Mouse (Mus musculus) mouse trophoblast stem cell (cell line): ENCODE data around the gene Fez1.

Experiments
- in situ Hi-C, 2 experiments: fragments of 300-500 bp; cut with MseI, MboI; formaldehyde crosslinking; loops; 2 replicates in 1 of 2; 3 replicates in 1 of 2; pipeline ENCODE4 v1.15.1; 2025

Gene Fez1

DNA sequence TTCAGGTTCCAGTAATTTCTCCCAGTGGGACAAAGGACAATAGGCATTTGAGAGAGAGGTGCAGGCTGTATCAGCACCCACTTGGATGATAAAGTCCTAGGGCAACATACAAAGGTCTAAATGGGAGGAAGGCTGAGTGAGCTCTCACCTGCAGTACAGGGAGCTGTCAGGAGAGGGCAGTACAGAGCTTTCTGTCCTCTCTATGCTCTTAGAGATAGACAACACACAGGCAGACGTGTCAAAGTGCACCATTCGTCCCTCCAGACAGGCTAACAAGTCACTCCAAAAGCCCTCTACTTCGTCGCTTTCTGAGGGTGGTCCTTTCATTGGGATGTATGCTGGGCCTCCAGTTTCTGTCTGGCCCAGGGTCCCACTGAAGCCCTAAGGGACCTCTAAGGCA is 68.9 kb downstream of the Fez1 start:
- in situ Hi-C loops = no loop called here

- in situ Hi-C loops = no loop called here
Observed at GRCm38 (mm10) chr9:36893413-36893990, 71.8 kb downstream of the Fez1 start.

- in situ Hi-C loops = no loop called here
Observed at GRCm38 (mm10) chr9:36894242-36894641, 72.6 kb downstream of the Fez1 start.

DNA sequence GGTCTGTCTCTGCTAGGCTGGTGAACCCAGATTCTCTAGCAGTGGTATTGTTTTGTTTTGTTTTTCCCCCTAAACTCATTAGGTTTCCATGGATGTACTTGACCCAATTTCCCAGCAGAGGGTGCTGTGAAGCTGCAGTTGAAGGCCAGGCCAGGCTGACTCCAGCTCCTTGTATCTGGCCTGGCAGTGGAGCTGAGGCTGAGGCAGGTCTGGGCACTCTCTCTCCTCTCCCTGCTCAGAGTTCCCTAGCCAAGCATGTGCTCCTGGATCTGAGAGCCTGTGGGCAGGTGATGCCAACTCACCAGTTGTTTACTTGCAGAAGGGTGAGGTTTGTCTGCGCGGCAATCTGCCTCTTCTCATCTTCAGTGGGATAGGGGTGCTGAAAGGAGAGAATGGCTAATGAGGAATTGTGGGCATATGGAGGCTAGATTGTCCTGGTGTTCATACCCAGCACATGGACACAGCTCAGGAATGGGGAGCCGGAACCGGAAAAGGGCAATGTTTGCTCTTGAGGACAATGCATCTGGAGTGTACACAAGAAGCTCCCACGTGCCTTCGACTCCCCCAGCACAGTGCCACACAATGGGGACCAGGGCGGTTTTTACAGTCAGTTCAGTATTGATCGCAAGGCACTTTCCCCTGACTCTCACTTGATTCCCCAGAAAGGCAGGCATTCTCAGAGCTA is 73.5 kb downstream of the Fez1 start:
- in situ Hi-C loops = no loop called here

DNA sequence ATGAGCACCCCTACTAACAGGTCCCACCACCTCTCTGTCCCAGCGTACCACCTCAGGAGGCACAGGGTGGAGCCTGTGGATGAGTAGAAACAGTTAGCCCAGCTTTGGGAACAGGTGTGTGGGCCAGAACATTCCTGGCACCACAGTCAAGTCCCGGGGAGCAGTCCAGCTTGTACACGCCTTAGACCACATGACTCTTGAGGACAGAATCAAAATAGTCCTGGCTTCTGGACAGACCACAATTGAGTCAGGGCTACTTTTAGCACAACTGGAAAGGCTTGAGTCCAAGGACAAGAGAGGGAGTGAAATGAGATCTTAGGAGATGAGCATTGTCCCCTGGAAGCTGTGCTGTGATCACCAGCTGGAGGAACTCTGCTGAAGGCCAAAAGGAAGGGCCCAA is 76.9 kb downstream of the Fez1 start:
- in situ Hi-C loops = no loop called here

GRCm38 (mm10) chr9:36900464-36900863 is 78.8 kb downstream of the Fez1 start:
- in situ Hi-C loops = no loop called here

GRCm38 (mm10) chr9:36905452-36905851 is 83.8 kb downstream of the Fez1 start:
- in situ Hi-C loops = no loop called here

DNA sequence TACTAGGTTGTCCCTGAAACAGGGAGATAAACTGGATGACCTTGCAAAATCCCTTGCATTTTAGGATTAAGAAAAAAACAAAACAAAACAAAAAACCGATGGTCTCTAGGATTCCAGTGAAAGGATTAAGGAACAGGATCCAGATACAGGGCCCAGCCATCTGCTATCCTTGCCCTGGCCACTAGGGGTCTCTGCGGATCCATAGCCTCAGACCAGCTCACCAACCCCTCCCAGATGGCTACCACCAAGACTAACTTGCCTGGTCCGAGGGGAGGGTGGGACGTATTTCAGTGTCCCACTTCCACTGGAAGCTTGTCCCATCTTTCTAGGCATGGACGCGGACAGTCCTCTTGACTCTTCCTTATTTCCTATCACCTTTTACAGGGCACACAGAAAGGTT is 94.7 kb downstream of the Fez1 start:
- in situ Hi-C loops = no loop called here

DNA sequence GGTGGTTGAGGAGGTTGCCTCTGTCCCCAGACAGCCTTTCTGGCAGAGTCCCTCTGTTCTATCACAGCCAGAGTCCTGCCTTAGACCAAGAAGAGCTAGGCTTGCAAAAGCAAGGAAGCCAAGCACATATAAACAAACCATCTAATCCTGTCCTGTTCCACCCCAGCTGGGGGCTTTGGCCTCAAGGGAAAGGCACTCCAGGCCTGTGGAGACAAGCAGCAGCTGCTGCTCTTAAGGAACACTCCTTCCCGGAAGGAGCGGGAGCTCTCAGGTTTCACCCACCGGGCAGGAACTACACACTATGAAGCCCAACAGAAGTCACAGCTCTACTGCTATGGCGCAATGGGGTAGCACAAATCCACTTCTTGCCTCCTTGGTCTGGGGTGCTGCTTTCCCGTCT is 95.3 kb downstream of the Fez1 start:
- in situ Hi-C loops = no loop called here

DNA sequence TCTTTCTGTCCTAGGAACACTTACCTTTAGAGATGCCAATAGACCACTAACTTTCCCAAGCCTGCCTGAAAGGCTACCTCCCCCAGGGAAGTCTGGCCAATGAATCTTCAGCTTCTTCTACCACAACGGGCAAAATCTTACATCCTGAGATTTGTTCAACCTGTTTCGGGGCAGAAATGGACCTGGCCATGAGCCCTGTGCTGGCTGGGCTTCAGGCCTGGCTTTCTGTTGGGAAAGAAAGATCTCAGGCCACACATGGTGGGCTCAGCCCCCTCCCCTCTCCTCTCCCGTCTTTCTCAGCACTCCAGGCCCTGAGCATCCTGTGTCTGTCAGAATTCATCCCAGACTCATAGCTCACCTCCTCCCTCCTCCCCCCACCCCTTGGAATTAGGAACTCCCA is 96.9 kb downstream of the Fez1 start:
- in situ Hi-C loops = no loop called here

DNA sequence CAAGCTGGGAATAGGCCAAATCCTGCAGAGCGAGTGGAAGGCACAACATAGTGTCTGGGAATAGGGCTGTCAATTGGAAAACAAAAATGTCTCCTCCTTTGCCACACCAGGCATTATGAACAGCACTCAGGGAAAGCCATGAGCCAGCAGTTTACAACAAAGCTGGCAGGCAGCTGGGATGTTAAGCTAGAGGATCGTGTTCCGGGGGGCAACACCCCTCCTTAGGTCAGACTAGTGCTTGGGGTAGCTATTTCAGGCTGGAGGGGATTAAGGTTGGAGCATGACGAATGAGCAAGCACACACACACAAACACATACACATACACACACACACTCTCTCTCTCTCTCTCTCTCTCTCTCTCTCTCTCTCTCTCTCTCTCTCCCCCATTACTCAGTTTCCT is 97.8 kb downstream of the Fez1 start:
- in situ Hi-C loops = no loop called here

DNA sequence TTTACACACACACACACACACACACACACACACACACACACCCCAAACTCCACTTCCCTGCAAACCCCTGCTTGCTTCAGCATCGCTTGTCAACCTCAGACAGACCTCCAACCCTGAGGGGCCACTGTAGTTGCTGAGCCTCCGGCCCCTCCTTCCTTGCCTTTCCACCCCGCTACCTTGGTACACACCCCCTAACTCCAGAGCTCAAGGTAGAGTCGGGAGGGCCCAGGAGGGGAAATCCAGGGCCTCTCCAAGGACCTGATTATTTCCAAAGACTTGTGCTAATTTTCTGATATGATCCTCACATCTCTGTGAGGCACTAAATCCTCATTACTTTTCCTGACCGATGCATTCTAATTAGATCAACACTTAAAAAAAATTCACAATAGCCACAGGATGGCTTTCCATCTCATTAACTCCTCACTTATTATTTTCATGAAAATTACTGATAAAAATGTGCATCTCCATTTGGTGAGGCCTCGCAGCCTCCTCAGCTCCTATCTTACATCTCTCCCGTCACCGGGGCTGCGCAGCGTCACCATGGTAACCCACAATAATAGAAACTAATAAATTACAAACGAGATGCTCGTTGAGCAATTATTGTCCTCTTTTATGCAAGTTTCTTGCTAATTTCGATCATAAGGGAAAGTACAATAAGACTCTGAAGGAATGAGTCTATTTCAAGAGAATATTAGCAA is 100.2 kb downstream of the Fez1 start:
- in situ Hi-C loops = no loop called here

DNA sequence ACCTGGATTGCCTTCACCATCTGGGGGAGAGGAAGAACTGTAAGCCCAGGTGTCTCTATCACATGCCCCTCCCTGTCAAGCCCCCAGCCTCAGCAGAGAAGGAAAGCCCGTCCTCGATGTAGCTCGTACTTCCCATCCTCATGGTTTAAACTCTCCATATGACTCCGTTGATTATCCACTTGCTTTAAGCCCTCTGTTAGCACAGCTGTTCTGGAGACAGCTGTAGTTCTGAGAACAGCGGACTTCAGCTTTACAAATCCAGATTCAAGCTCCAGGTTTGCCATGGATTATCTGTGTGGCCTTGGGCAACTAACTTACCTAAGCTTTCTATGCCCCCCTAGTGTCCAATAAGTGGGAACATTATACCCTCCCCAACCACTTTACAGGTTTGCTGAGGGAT is 102.1 kb downstream of the Fez1 start:
- in situ Hi-C loops = no loop called here
